ENCODE assay signal across 8 mouse cellular contexts in genomic region chr2:116064521-116064920, GRCm38 (mm10). TPM values are rescaled to one million over a fixed set of nuclear protein-coding genes. Genes with fewer than 3 reads are reported as not detected.
DNase-seq lines count a peak whose midpoint lies in the region; ATAC-seq and TF ChIP-seq lines count a peak whose summit lies in the region.

No protein-coding gene starts in this region.

- H3K27me3 ChIP-seq in ES-Bruce4 (ENCODE audit: control insufficient read depth, insufficient read depth, low read length, poor library complexity, severe bottlenecking), result peaks cover 57% of the 10 kb centered on the region
- H3K27me3 ChIP-seq in forebrain, embryonic 11.5 days (ENCODE audit: control insufficient read depth, insufficient read depth, low read length), result no peaks in the 10 kb centered on the region; the same call in 1 of the 2 replicates
- H3K27me3 ChIP-seq in kidney, embryonic 16.5 days (ENCODE audit: insufficient read depth, low read length), result no peaks in the 10 kb centered on the region
- H3K27me3 ChIP-seq in midbrain, embryonic 11.5 days (ENCODE audit: control insufficient read depth, insufficient read depth, low read length), result peaks cover 5% of the 10 kb centered on the region; the same call in 1 of the 2 replicates

- no peak overlapping the region for H3K9ac ChIP-seq in ES-Bruce4 (ENCODE audit: low read depth, poor library complexity, severe bottlenecking)
- H3K9ac ChIP-seq in forebrain, embryonic 11.5 days (ENCODE audit: low read length), result peak overlapping the region; percentile 97
- peak overlapping the region; percentile 97 for H3K9ac ChIP-seq in kidney, embryonic 16.5 days (replicated peaks; ENCODE audit: low read length)
- H3K9ac ChIP-seq in midbrain, embryonic 11.5 days (ENCODE audit: low read length), result peak overlapping the region; percentile 96

- 1% methylated on average over 20 of the region's 20 CpGs for WGBS in forebrain, embryonic 11.5 days
- under 1% methylated on average over 20 of the region's 20 CpGs for WGBS in kidney, embryonic 16.5 days
- WGBS in midbrain, embryonic 11.5 days, result under 1% methylated on average over 20 of the region's 20 CpGs

- H3K27ac ChIP-seq in ES-Bruce4 (ENCODE audit: insufficient read depth, low read length), result no peak overlapping the region
- H3K27ac ChIP-seq in forebrain, embryonic 11.5 days (ENCODE audit: low read depth, low read length), result peak overlapping the region; percentile 96
- H3K27ac ChIP-seq in kidney, embryonic 16.5 days (ENCODE audit: low read length), result peak overlapping the region; percentile 98
- H3K27ac ChIP-seq in midbrain, embryonic 11.5 days (ENCODE audit: low read depth, low read length), result peak overlapping the region; percentile 91

- TF ChIP-seq EP300 in ES-Bruce4 (IDR thresholded peaks at IDR 0.05; ENCODE audit: insufficient read depth, low read depth, low read length), result no peak

- H3K4me2 ChIP-seq in forebrain, embryonic 11.5 days (ENCODE audit: low read depth, low read length, severe bottlenecking), result peak overlapping the region; percentile 82
- peak overlapping the region; percentile 78 for H3K4me2 ChIP-seq in kidney, embryonic 16.5 days (replicated peaks; ENCODE audit: low read depth, low read length)
- H3K4me2 ChIP-seq in midbrain, embryonic 11.5 days, result peak overlapping the region; percentile 81

- H3K4me1 ChIP-seq in ES-Bruce4 (ENCODE audit: control insufficient read depth, insufficient read depth, low read length), result no peaks in the 10 kb centered on the region
- H3K4me1 ChIP-seq in forebrain, embryonic 11.5 days (replicated peaks; ENCODE audit: control insufficient read depth, insufficient read depth, low read length), result peaks cover 8% of the 10 kb centered on the region
- H3K4me1 ChIP-seq in kidney, embryonic 16.5 days (ENCODE audit: insufficient read depth, low read length), result peaks cover 14% of the 10 kb centered on the region
- H3K4me1 ChIP-seq in midbrain, embryonic 11.5 days (ENCODE audit: control insufficient read depth, insufficient read depth, low read length), result peaks cover 17% of the 10 kb centered on the region

- no peak for TF ChIP-seq POLR2A in ES-Bruce4 (IDR thresholded peaks at IDR 0.05; ENCODE audit: insufficient read depth, low read length)

- H3K9me3 ChIP-seq in ES-Bruce4 (replicated peaks; ENCODE audit: control insufficient read depth, insufficient read depth, low read length, poor library complexity, severe bottlenecking), result no peaks in the 10 kb centered on the region
- H3K9me3 ChIP-seq in forebrain, embryonic 11.5 days (ENCODE audit: control insufficient read depth, low read length), result no peaks in the 10 kb centered on the region
- H3K9me3 ChIP-seq in kidney, embryonic 16.5 days (ENCODE audit: low read length), result no peaks in the 10 kb centered on the region
- no peaks in the 10 kb centered on the region for H3K9me3 ChIP-seq in midbrain, embryonic 11.5 days (ENCODE audit: control insufficient read depth, low read length)

- TF ChIP-seq CTCF in ES-Bruce4 (IDR thresholded peaks at IDR 0.05; ENCODE audit: low read depth, low read length), result no peak

- no peaks in the 10 kb centered on the region for H3K36me3 ChIP-seq in ES-Bruce4 (ENCODE audit: control insufficient read depth, insufficient read depth, low read length, poor library complexity, severe bottlenecking)
- no peaks in the 10 kb centered on the region for H3K36me3 ChIP-seq in forebrain, embryonic 11.5 days (ENCODE audit: control insufficient read depth, insufficient read depth, low read length)
- no peaks in the 10 kb centered on the region for H3K36me3 ChIP-seq in kidney, embryonic 16.5 days (ENCODE audit: insufficient read depth, low read length)
- no peaks in the 10 kb centered on the region for H3K36me3 ChIP-seq in midbrain, embryonic 11.5 days (ENCODE audit: control insufficient read depth, insufficient read depth, low read length)

- peak; percentile 69 for DNase-seq in 416B (ENCODE audit: low read depth)
- peak; percentile 73 for DNase-seq in forebrain, embryonic 11.5 days (ENCODE audit: low spot score)
- peak; percentile 94 for DNase-seq in midbrain, embryonic 11.5 days (ENCODE audit: low spot score, missing footprints)
- DNase-seq in ovary, postnatal 14 days (ENCODE audit: low spot score), result no peak
- DNase-seq in testis, postnatal 14 days (ENCODE audit: low spot score), result no peak

- no peak for ATAC-seq in forebrain, embryonic 11.5 days (replicated peaks; ENCODE audit: low FRiP score)
- ATAC-seq in kidney, embryonic 16.5 days (ENCODE audit: low FRiP score, low TSS enrichment), result no peak
- no peak for ATAC-seq in midbrain, embryonic 11.5 days (ENCODE audit: low FRiP score)
- ATAC-seq in erythroid progenitor cell, adult 5-6 weeks (replicated peaks; ENCODE audit: low FRiP score, poor library complexity, severe bottlenecking), result no peak

- H3K4me3 ChIP-seq in ES-Bruce4 (ENCODE audit: low read depth, low read length), result 0 out of 2 replicates have a peak overlapping the region, but pooled peaks have one; percentile 3
- peak overlapping the region; percentile 75 for H3K4me3 ChIP-seq in forebrain, embryonic 11.5 days (ENCODE audit: low read depth, low read length)
- H3K4me3 ChIP-seq in kidney, embryonic 16.5 days (ENCODE audit: low read length), result peak overlapping the region; percentile 83
- H3K4me3 ChIP-seq in midbrain, embryonic 11.5 days (ENCODE audit: low read depth, low read length), result peak overlapping the region; percentile 81

RNA-seq across cellular contexts. Expression of gene Meis2, which starts 1.1 kb away (rescaled TPM):
- polyA plus RNA-seq in ES-Bruce4 (2011; ENCODE audit: insufficient read depth, insufficient read length, low read depth, missing spikeins), result 1.5 and 2.1 TPM in 2 replicates
- polyA plus RNA-seq in forebrain, embryonic 11.5 days (2014; fragmentation: Nextera tagmentation; extraction: Ambion mirVana), result 75.4 and 77.2 TPM in 2 replicates
- 72.6 and 90.3 TPM in 2 replicates for polyA plus RNA-seq in kidney, embryonic 16.5 days (2015; fragmentation: Nextera tagmentation; extraction: Ambion mirVana)
- polyA plus RNA-seq in midbrain, embryonic 11.5 days (2014; fragmentation: Nextera tagmentation; extraction: Ambion mirVana), result 52.2 and 56.5 TPM in 2 replicates
- total RNA-seq in erythroid progenitor cell, adult 5-6 weeks (2015; ENCODE audit: low replicate concordance), result not detected in 2 replicates
- not detected in 2 replicates for total RNA-seq in erythroid progenitor cell, adult 5-6 weeks (2017; ENCODE audit: low replicate concordance)

Comparison
In these comparisons a context has a peak if more than half of its experiments do, and no peak if none do; other contexts are left out.
1. DNase-seq: peak in 416B (single experiment), forebrain, embryonic 11.5 days (single experiment) and midbrain, embryonic 11.5 days (single experiment); none in ovary, postnatal 14 days (single experiment) and testis, postnatal 14 days (single experiment).
2. H3K4me3 ChIP-seq: peak in every context shown above with its lines; median percentile 83 in kidney, embryonic 16.5 days; 81 in midbrain, embryonic 11.5 days; 75 in forebrain, embryonic 11.5 days; 3 in ES-Bruce4.
3. RNA of gene Meis2, which starts 1.1 kb away (polyA plus RNA-seq): 75.4 to 77.2 TPM in forebrain, embryonic 11.5 days, 72.6 to 90.3 TPM in kidney, embryonic 16.5 days and 52.2 to 56.5 TPM in midbrain, embryonic 11.5 days; 1.5 to 2.1 TPM in ES-Bruce4; every median in the first group is over 10 times any median in the second.
4. Peak in every context shown above with its lines, with median percentiles within 50 percentile points of each other: H3K4me2 ChIP-seq.